Mouse (Mus musculus) ES-E14 (cell line): ENCODE measurements at regions not wholly inside any gene's neighbourhood (a gene's known extent, or its start where the extent isn't known, plus 50 kb on each side); places are given as distances from the start of the nearest gene placed in this dataset.

ENCODE experiments used
- DNase-seq: peaks from one replicate; pipeline ENCODE4 v3.0.0-alpha.2; 2013; ENCODE audit warnings: low read depth, low spot score
- H3K27ac ChIP-seq: 2 replicates; pipeline ENCODE4 v1.5.1; 2012; ENCODE audit warnings: low read depth, mild to moderate bottlenecking, low read length, moderate library complexity, mixed read lengths; ENCODE audit not compliant: poor library complexity, insufficient read depth, severe bottlenecking
- H3K36me3 ChIP-seq: 2 replicates; pipeline ENCODE4 v1.6.1; 2012; ENCODE audit warnings: mild to moderate bottlenecking, low read length, moderate library complexity, mixed read lengths; ENCODE audit not compliant: control insufficient read depth, poor library complexity, insufficient read depth, severe bottlenecking
- H3K4me1 ChIP-seq, 2 experiments: fragments of 150-350 bp in 1 of 2; sonication (generic) in 1 of 2; 2 replicates each; pipeline ENCODE4 v1.6.1; 2012; ENCODE audit warnings: low read length in 2 of 2, mild to moderate bottlenecking in 1 of 2, mixed read lengths in 1 of 2; ENCODE audit not compliant: control insufficient read depth in 2 of 2, insufficient read depth in 2 of 2, poor library complexity in 1 of 2
- H3K4me3 ChIP-seq, 2 experiments: fragments of 150-350 bp in 1 of 2; sonication (generic) in 1 of 2; 2 replicates each; pipeline ENCODE4 v1.5.1; 2012; ENCODE audit warnings: low read length in 2 of 2, low read depth in 1 of 2, mild to moderate bottlenecking in 1 of 2, mixed read lengths in 1 of 2; ENCODE audit not compliant: insufficient read depth in 1 of 2, poor library complexity in 1 of 2, severe bottlenecking in 1 of 2
- H3K9ac ChIP-seq: 2 replicates; pipeline ENCODE4 v1.6.1; 2012; ENCODE audit warnings: low read depth, mild to moderate bottlenecking, low read length, mixed read lengths; ENCODE audit not compliant: poor library complexity, insufficient read depth, severe bottlenecking
- H3K9me3 ChIP-seq: fragments of 150-350 bp; sonication (generic); 2 replicates; pipeline ENCODE4 v1.6.1; 2012; ENCODE audit warnings: low read depth, mild to moderate bottlenecking, low read length; ENCODE audit not compliant: control insufficient read depth, insufficient read depth
- CHD2 ChIP-seq: IDR thresholded peaks from 2 replicates; pipeline ENCODE4 v1.6.1; 2014; ENCODE audit warnings: mild to moderate bottlenecking, low read depth, low read length, inconsistent platforms
- HCFC1 ChIP-seq: IDR thresholded peaks from 2 replicates; pipeline ENCODE4 v1.6.1; 2012; ENCODE audit warnings: low read length, inconsistent platforms, borderline replicate concordance; ENCODE audit not compliant: insufficient read depth
- MAFK ChIP-seq: IDR thresholded peaks from 2 replicates; pipeline ENCODE4 v1.6.1; 2014; ENCODE audit warnings: mild to moderate bottlenecking, low read depth, low read length, inconsistent platforms; ENCODE audit not compliant: insufficient read depth
- ZC3H11A ChIP-seq: IDR thresholded peaks from 2 replicates; pipeline ENCODE4 v1.6.1; 2012; ENCODE audit warnings: low read depth, mild to moderate bottlenecking, inconsistent platforms, low read length, borderline replicate concordance
- ZNF384 ChIP-seq: IDR thresholded peaks from 2 replicates; pipeline ENCODE4 v1.6.1; 2012; ENCODE audit warnings: low read depth, low read length, inconsistent platforms
- in situ Hi-C, 2 experiments: fragments of 600-800 bp; cut with MboI; formaldehyde crosslinking; loops; one replicate each; pipeline ENCODE4 v1.15.1; 2025; ENCODE audit warnings: low sequenced_read_pairs in 2 of 2, inconsistent platforms in 1 of 2; ENCODE audit not compliant: unreplicated experiment in 2 of 2

DNA sequence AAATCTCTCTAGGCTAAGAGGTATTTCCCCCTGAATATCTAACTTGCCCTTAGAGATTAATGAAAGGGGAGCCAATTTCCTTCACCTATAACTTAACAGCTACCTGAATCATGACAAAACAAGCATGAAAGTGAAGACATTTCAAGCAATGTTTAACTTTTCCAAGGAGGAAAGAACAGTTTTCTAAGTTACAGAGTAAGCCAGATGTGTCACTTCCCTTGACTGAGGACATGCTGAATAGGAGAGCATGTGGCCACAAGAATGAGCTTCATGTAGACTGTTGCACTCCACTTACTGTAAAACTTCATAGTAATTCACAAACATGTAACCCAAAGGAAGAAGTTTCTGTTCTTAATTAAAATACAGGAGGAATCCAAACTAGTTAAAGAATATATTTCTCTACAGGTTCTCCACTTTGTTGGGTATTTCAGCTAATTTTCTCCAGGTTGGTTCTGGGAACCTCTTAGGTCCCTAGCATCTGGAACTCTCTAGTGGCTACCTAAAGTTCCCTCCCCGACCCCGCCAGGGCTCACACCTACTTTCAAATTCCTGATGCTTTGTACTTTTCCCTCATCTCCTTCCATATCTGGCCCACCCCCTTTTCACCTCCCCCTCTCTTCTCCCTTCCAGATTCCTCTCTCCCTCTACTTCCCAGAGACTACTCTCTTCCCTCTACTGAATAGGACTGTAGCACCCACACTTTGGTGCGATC, 142.0 kb upstream of the Tyrp1 start:
- no peak for TF ChIP-seq HCFC1
- TF ChIP-seq CHD2: no peak
- TF ChIP-seq MAFK: no peak
- no peak for TF ChIP-seq ZC3H11A
- TF ChIP-seq ZNF384: no peak
- Histone ChIP-seq H3K4me3 (no peak overlapping the region), H3K9me3 (no peaks in the 10 kb centered on the region), H3K27ac (no peak overlapping the region), H3K36me3 (no peaks in the 10 kb centered on the region), H3K4me1 (no peaks in the 10 kb centered on the region), H3K9ac (no peak overlapping the region)
- in situ Hi-C loops: no loop called here
- no peak for DNase-seq

DNA sequence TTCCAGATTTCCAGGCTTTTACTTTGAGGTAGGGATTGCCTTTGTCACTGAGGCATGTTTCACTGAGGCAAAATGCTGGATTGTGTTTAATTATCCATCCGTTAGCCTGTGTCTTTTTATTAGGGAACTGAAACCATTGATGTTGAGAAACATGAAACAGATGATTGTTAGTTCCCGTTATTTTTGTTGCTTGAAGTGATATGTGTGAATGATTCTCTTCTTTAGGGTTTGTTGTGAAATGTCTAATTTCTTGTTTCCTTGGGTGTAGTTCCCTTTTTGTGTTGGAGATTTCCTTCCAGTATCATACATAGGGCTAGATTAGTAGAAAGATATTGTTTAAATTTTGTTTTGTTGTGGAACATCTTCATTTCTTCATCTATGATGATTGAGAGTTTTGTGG, 121.2 kb upstream of the Tyrp1 start:
- H3K4me3 ChIP-seq: no peak overlapping the region
- DNase-seq: no peak
- H3K9ac ChIP-seq: no peak overlapping the region
- in situ Hi-C loops: no loop called here
- H3K36me3 ChIP-seq: no peaks in the 10 kb centered on the region
- TF ChIP-seq MAFK (no peak), ZNF384 (no peak), HCFC1 (no peak), CHD2 (no peak), ZC3H11A (no peak)
- H3K9me3 ChIP-seq: no peaks in the 10 kb centered on the region
- no peak overlapping the region for H3K27ac ChIP-seq
- H3K4me1 ChIP-seq: no peaks in the 10 kb centered on the region

DNA sequence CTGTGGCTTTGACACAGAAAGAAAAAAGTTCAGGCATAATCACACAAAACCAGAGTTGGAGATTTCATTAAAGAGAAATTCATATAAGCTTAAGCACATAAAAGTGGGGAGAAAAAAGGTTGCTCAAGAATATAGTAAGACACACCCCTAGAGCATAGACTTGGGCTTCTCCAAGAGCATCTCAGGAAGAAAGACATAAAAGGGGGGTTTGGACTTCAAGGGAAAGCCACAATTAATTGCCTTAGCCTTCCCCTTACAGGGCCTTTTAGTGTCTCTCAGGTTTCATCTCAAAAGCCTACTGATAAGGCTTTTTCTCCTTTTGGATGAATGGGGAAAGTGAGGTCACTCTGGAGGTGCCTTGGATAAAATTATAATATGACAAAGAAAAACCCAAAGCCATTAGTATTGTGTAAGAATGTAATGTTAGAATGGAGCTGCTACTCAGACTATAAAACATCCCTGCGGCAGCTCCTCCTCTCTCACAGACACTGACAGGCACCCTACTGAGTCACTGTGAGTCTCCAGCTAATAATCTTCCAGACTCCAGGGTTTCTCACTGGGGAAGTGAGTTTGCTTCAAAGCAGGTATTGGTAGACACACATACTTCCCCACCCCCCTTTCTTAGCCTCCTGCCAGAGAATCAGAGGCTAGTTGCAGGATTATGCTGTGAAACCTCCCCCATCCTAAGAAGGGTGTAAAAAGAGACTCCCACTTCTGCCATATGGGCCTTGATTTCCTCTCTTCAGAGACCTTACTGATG, 88.8 kb upstream of the Tyrp1 start:
- no peak overlapping the region for H3K4me3 ChIP-seq
- in situ Hi-C loops: no loop called here

DNA sequence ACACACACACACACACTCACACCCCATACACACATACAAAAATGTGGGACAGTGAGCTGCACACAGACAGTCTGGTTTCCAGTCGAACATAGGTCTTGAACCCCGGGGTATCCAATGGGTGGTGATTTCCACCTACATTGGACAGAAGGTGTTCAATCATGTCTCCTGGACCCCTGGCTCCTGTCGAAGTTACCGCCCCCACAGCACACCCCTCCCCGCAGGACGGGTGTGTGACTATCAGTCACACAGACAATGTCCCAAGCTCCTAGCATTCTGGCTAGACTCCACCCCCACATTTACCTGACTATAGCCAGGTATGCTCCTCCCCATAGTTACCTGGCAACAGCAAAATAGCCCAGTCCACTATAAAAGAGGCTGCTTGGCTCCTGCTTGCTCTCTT, 81.7 kb upstream of the Tyrp1 start:
- Histone ChIP-seq H3K36me3 (no peaks in the 10 kb centered on the region), H3K27ac (no peak overlapping the region), H3K9me3 (no peaks in the 10 kb centered on the region), H3K4me1 (no peaks in the 10 kb centered on the region; a peak in 1 of 4 replicates), H3K9ac (no peak overlapping the region), H3K4me3 (no peak overlapping the region)
- no peak for DNase-seq
- no peak for TF ChIP-seq ZC3H11A
- TF ChIP-seq CHD2: no peak
- no peak for TF ChIP-seq ZNF384
- no peak for TF ChIP-seq HCFC1
- no peak for TF ChIP-seq MAFK
- in situ Hi-C loops: no loop called here

More for the DNA sequence above, 88.8 kb upstream of the Tyrp1 start:
- H3K9me3 ChIP-seq: no peaks in the 10 kb centered on the region
- no peak for DNase-seq
- no peak overlapping the region for H3K9ac ChIP-seq
- H3K27ac ChIP-seq: no peak overlapping the region
- TF ChIP-seq ZNF384: no peak
- no peak for TF ChIP-seq ZC3H11A
- TF ChIP-seq MAFK: no peak
- no peak for TF ChIP-seq HCFC1
- TF ChIP-seq CHD2: no peak
- no peaks in the 10 kb centered on the region for H3K36me3 ChIP-seq
- H3K4me1 ChIP-seq: no peaks in the 10 kb centered on the region
